Mouse (Mus musculus) limb, embryonic 10.5 days (tissue): ENCODE results near the gene Col4a2. TPM values are rescaled to one million over a fixed set of nuclear protein-coding genes. Genes with fewer than 3 reads are reported as not detected.

Experiments
- DNase-seq: peaks from one replicate; pipeline ENCODE4 v3.0.0-alpha.2; 2017; ENCODE audit warnings: low spot score
- H3K27ac ChIP-seq: fragments of 300-500 bp; sonication (generic); 2 replicates; pipeline ENCODE4 v1.5.1; 2016; ENCODE audit warnings: mild to moderate bottlenecking
- H3K27me3 ChIP-seq: fragments of 300-500 bp; sonication (generic); 2 replicates; pipeline ENCODE4 v1.6.1; 2016; ENCODE audit warnings: low read depth, mild to moderate bottlenecking; ENCODE audit not compliant: poor library complexity, severe bottlenecking
- H3K36me3 ChIP-seq: fragments of 300-500 bp; sonication (generic); 2 replicates; pipeline ENCODE4 v1.6.1; 2016; ENCODE audit warnings: mild to moderate bottlenecking, moderate library complexity
- H3K4me1 ChIP-seq: fragments of 300-500 bp; sonication (generic); 2 replicates; pipeline ENCODE4 v1.6.1; 2016
- H3K4me3 ChIP-seq: fragments of 300-500 bp; sonication (generic); 2 replicates; pipeline ENCODE4 v1.5.1; 2016; ENCODE audit warnings: mild to moderate bottlenecking, moderate library complexity
- H3K9me3 ChIP-seq: fragments of 300-500 bp; sonication (generic); replicated peaks from 2 replicates; pipeline ENCODE4 v1.6.1; 2016; ENCODE audit warnings: mild to moderate bottlenecking
- WGBS: fragments of 180-500 bp; shearing (Covaris S2); methylation state at CpG from one replicate; pipeline ENCODE4 v1.1.7; 2016; 5-methylcytosine and 5-hydroxymethylcytosine counted together
- polyA plus RNA-seq: library from polyadenylated mRNA; unstranded; fragments of >200 nt; fragmentation: Nextera tagmentation; extraction: Ambion mirVana; gene quantifications from 2 replicates; pipeline ENCODE4 v1.2.1, GENCODE M21; 2016

The Col4a2 gene
- polyA plus RNA-seq, 1 experiment from 2014 or later: 53.0 TPM

DNA sequence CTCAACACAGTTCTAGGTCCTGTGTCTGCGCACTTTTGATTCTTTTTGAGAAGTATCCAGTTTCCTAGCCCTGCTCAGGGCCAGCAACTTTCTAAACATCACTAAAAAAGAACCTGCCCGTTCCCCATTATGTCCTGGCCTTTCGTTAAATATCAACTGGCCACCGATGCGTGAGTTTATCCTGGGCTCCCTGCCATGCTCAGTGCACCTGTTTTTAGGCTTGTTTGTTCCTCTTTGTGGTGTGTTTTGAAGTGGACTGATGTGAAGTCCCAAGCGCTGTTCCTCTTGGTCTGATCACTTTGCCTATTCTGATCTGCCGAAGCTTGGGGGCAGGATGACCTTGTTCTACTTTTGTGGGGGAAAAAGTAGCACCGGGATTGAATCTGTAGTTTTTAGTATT is 158.7 kb downstream of the Col4a2 start:
- no peak for DNase-seq
- Histone ChIP-seq H3K36me3 (no peaks in the 10 kb centered on the region), H3K9me3 (no peaks in the 10 kb centered on the region), H3K4me3 (no peak overlapping the region), H3K4me1 (peaks cover 37% of the 10 kb centered on the region), H3K27me3 (peaks cover 46% of the 10 kb centered on the region), H3K27ac (no peak overlapping the region)
- 61% methylated on average over 8 of the region's 8 CpGs for WGBS

DNA sequence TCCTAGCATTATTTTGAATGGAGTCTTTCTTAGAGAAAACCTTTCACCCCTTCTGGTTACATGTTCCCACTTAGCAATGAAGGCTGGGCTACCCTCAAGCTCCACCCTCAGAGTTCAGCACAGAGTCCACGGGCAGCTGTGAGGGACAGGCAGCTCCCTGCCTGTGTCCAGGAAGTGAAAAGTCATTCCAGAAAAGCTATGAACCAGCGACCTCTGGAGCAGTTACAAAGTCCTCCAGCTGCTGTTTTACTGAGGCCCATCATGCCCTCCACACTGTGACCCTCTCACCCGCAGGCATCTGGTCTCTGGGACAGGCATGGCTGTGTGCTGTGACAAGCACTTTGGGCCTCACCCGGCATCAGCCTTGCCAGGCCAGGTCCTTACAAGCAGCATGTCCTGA is 160.5 kb downstream of the Col4a2 start:
- peaks cover 52% of the 10 kb centered on the region for H3K4me1 ChIP-seq
- no peaks in the 10 kb centered on the region for H3K9me3 ChIP-seq
- peak overlapping the region; percentile 2; the same call in 1 of the 2 replicates for H3K27ac ChIP-seq
- peaks cover 63% of the 10 kb centered on the region for H3K27me3 ChIP-seq
- 20% methylated on average over 4 of the region's 4 CpGs for WGBS
- H3K36me3 ChIP-seq: no peaks in the 10 kb centered on the region
- no peak for DNase-seq
- H3K4me3 ChIP-seq: no peak overlapping the region

DNA sequence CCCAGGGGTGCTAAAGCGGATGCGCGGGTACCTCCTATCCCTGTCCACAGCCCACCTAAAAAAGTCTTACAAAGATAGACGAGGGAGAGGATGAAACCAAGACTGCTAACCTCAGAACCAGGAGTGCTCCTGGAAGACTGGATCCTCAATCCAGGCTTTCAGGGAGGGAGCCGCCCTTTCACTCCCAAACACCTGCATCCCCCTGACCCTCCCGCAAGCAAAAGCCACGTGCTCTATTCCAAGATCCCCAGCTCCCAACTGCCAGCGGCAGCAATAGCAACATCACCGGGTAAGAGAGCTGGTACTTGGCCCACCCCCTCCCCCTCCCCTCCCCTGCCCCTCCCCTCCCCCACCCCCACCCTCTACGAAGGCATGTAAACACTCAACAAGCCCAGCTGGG is 162.8 kb downstream of the Col4a2 start:
- Histone ChIP-seq H3K36me3 (no peaks in the 10 kb centered on the region), H3K4me1 (peaks cover 61% of the 10 kb centered on the region), H3K9me3 (no peaks in the 10 kb centered on the region), H3K4me3 (no peak overlapping the region), H3K27ac (no peak overlapping the region), H3K27me3 (peaks cover 84% of the 10 kb centered on the region)
- WGBS: 3% methylated on average over 9 of the region's 10 CpGs
- DNase-seq: no peak

DNA sequence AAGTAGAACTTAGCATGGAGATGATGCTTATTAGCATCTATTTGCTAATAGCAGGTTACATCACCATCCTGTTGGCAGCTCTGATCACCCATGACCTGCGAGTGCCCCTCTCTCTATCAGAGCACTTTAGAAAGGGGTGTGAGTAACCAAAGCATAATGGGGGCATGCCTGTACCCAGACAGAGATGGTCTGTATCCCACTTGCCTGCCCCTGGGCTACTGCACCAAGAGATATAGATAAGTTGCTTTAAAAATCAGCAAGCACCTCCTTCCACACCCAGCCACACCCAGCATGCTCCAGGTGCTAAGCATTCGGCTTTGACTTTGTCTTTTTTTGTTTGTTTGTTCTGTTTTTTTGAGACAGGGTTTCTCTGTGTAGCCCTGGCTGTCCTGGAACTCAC is 163.3 kb downstream of the Col4a2 start:
- 2% methylated on average over 2 of the region's 2 CpGs for WGBS
- DNase-seq: no peak
- no peaks in the 10 kb centered on the region for H3K36me3 ChIP-seq
- H3K4me3 ChIP-seq: 0 out of 2 replicates have a peak overlapping the region, but pooled peaks have one; percentile 62
- H3K27me3 ChIP-seq: peaks cover 84% of the 10 kb centered on the region
- peaks cover 62% of the 10 kb centered on the region for H3K4me1 ChIP-seq
- H3K27ac ChIP-seq: no peak overlapping the region
- no peaks in the 10 kb centered on the region for H3K9me3 ChIP-seq

DNA sequence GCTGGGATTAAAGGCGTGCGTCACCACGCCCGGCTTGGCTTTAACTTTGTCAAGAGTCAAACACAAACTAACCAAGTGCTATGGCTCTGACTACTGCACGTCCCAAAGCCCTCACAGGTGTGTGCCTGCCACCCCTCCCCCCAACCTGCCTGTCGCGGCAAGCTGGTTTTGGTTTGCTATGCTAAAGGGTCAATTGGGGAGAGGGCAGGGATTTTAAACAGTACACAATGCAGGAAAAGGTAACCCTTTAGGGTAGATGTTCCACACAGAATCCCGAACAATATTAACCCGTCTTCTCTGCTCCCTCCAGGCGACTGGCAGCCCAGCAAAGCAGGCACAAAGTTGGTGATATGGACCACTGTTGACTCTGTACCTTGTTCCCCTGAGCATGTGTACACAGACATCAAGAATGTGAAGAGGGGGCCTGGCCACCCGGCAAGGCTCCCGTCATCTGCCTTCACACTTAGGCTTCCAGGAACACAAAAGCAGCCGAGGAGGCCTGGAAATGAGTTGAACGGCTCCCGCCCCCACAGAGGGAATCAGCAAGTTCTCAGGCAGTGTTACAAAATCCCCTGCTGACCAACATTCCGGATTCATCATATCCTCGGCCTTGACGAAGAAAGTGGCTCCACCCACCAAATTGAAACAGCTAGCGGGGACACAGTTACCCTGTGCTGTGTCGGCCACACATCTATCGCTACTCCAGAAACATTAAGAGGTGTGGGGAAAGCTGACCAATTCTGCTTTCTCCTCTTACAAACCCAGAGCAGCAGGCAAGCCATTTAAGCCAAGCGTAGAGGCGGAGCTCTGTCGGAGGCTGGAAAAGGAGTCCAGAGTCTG is 164.0 kb downstream of the Col4a2 start:
- 0 out of 2 replicates have a peak overlapping the region, but pooled peaks have one; percentile 19 for H3K27ac ChIP-seq
- WGBS: 2% methylated on average over 24 of the region's 24 CpGs
- peaks cover 63% of the 10 kb centered on the region for H3K4me1 ChIP-seq
- H3K9me3 ChIP-seq: no peaks in the 10 kb centered on the region
- H3K4me3 ChIP-seq: peak overlapping the region; percentile 62
- H3K36me3 ChIP-seq: no peaks in the 10 kb centered on the region
- peak; percentile 63 for DNase-seq
- peaks cover 84% of the 10 kb centered on the region for H3K27me3 ChIP-seq

DNA sequence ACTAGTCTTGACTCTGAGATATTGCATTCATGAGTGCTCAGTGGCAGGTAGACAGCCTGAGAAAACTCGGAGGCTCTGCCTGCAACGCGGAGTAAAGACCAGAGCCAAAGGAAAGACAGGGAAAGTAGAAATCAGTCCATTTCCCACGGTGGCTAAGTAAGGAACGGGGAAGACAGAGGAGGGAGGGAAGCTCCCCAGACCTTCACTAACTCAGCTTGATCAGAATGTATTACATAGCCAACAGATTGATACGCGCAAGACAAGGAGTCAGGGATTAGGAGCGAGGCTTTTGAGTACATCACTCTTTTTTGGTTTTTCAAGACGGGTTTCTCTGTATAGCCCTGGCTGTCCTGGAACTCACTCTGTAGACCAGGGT is 164.6 kb downstream of the Col4a2 start:
- DNase-seq: no peak
- Histone ChIP-seq H3K36me3 (no peaks in the 10 kb centered on the region), H3K4me3 (peak overlapping the region; percentile 62), H3K9me3 (no peaks in the 10 kb centered on the region), H3K27me3 (peaks cover 90% of the 10 kb centered on the region), H3K4me1 (peaks cover 63% of the 10 kb centered on the region), H3K27ac (no peak overlapping the region)
- 3% methylated on average over 9 of the region's 9 CpGs for WGBS

DNA sequence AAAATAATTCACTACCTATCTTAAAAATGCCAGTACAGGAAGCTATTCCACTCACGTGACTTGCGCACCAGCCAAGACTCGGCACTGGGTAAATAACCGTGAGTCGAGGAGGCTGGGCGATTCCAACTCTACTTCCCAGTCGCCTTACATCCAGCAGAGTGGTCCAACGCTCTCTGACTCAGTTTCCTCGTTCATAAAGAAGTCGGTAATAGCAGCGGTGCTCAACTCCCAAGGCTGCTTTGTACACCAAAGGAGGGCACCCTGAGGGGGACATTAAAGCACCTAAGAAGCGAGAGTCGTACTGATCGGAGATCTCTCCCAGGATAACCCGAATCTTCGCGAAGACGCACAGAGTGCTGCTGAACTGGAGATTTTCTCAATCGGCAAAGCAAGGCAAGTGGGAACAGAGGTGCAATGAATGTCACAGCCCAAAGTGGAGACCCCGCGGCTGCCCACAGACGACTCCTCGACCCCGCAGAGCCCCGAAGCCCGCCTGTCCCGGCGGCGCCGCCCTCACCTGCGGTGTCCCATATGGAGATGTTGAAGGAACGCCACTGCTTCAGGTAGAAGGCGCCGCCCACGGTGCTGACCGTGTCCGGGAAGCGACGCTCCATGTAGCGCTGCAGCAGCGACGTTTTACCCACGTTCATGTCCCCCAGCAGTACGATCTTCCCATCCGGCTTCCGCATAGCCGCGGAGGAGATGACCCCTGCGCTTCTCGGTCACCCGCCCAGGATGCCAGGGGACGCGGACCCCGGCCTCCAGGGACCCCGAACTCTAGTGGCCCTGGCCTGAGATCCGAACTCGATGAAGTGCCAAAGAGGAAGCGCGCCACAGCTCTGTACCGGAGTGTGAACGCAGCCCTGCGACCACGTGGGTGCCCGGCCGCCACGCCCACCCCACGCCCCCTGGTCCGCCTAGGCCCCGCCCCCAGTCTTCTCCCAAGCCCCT is 165.5 kb downstream of the Col4a2 start, which contains the start of gene Rab20:
Gene Rab20, minus strand, starts transcription at position 900 of the 951 bp plus-strand sequence.
- Histone ChIP-seq H3K4me3 (peak within 1 kb of the TSS; percentile 62), H3K27ac (0 out of 2 replicates have a peak within 1 kb of the TSS, but pooled peaks have one; percentile 42), H3K27me3 (peaks cover 99% of the 10 kb centered on the region), H3K36me3 (no peaks in the 10 kb centered on the region), H3K4me1 (peaks cover 60% of the 10 kb centered on the region), H3K9me3 (no peaks in the 10 kb centered on the region)
- DNase-seq: peak; percentile 89
- whole genome bisulfite sequencing: under 1% methylated on average over 69 of the region's 69 CpGs

DNA sequence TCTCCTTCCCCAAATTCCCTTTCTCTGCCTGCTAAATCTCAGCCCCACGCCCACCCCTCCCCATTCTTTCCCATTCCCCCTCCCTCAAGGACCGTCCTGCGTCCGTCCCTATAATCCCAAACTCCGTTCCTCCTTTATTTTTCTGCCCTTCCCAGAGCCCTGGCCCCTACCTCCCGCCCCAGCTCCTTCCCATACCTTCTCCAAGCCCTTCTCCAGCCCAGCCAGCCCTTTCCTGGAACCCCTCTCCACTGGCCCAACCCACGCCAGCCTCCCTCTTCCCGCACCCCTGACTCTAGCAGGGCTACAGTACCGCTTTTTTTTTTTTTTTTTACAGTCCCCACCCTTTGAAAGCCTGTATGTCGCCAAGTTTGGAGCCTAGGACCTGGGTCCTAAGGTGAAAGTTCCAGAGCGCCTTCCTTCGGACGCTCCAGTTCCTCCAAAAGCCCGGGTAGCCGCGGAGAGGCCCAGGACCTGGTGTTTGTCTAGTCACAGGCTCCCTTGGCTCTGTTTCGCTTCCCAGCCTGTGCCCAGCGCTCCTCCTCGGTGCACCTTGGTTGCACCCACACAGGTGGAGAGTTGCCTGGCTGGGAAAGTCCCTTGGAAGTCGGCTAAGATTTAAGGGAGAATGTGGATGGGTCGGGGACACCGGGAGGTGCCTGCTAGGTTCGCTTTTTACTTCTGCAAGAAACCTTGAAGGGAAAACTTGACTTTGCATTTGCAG is 166.4 kb downstream of the Col4a2 start:
- peaks cover 51% of the 10 kb centered on the region for H3K4me1 ChIP-seq
- peaks cover 97% of the 10 kb centered on the region for H3K27me3 ChIP-seq
- no peaks in the 10 kb centered on the region for H3K36me3 ChIP-seq
- H3K4me3 ChIP-seq: peak overlapping the region; percentile 62
- H3K27ac ChIP-seq: no peak overlapping the region
- DNase-seq: peak; percentile 45
- no peaks in the 10 kb centered on the region for H3K9me3 ChIP-seq
- WGBS: 1% methylated on average over 23 of the region's 23 CpGs

DNA sequence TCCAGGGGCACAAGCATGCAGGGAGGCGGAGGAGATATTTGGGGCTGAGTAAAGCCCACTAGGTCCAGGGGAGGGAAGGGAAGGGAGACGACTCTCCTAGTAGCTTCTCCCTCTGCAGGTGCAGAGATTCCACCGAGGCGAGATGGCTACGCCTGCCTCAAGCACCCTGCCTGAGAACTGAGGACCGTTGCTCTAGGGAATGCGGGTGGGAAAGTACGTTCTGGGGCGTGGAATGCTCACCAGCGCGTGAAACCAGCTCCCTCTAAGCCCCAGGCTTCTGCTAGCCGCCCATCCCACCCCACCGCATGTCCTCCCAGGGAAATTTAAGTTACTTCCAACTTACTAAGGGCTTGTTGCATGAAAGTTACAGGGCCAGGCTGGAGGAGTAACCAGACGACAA is 167.0 kb downstream of the Col4a2 start:
- WGBS: 1% methylated on average over 14 of the region's 14 CpGs
- H3K27me3 ChIP-seq: peaks cover 91% of the 10 kb centered on the region
- no peak overlapping the region for H3K27ac ChIP-seq
- DNase-seq: no peak
- peak overlapping the region; percentile 62; the same call in 1 of the 2 replicates for H3K4me3 ChIP-seq
- no peaks in the 10 kb centered on the region for H3K9me3 ChIP-seq
- H3K36me3 ChIP-seq: no peaks in the 10 kb centered on the region
- H3K4me1 ChIP-seq: peaks cover 51% of the 10 kb centered on the region

DNA sequence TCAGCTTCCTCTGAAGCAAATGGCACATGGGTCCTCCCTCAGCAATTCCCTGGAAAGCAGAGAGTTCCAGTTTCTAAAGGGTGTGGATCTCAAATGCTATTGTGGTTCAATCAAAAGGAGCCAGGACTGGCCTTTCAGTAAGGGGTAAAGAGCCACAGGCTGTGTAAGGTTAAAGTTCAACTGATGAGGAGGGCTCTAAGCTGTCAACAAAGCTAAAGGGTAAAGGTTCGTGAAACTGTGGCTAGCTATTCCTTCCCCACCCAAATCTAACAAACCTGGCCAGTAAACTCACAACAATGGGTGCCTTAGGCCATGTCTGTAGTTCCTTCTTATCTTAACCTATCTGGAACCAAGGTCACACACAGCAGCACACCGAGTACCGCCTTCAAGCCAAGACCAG is 169.3 kb downstream of the Col4a2 start:
- no peak overlapping the region for H3K27ac ChIP-seq
- H3K4me3 ChIP-seq: no peak overlapping the region
- no peak for DNase-seq
- WGBS: 84% methylated on average over 3 of the region's 3 CpGs
- no peaks in the 10 kb centered on the region for H3K9me3 ChIP-seq
- H3K36me3 ChIP-seq: no peaks in the 10 kb centered on the region
- peaks cover 32% of the 10 kb centered on the region for H3K4me1 ChIP-seq
- peaks cover 69% of the 10 kb centered on the region for H3K27me3 ChIP-seq

DNA sequence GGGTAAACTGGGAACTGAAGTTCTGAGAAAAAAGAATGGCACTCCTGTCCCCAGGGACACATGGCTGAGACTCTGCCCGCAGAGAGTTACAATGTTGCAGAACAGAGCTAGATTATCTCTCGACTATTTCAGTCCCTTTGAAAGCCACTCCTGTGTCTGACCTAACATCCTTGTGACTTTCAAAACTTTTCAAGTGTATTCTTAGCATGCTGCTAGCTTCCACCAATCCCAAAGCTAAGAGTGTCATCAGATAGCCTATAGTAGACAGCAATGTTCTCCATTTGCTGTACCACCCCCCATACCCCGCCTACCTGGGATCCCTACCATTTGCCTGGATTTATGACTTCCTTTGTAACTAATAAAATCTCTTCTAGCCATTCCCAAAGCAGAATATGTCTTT is 169.9 kb downstream of the Col4a2 start:
- 72% methylated on average over 3 of the region's 3 CpGs for WGBS
- Histone ChIP-seq H3K4me3 (no peak overlapping the region), H3K27ac (no peak overlapping the region), H3K4me1 (peaks cover 28% of the 10 kb centered on the region), H3K36me3 (no peaks in the 10 kb centered on the region), H3K9me3 (no peaks in the 10 kb centered on the region), H3K27me3 (peaks cover 65% of the 10 kb centered on the region)
- DNase-seq: no peak

DNA sequence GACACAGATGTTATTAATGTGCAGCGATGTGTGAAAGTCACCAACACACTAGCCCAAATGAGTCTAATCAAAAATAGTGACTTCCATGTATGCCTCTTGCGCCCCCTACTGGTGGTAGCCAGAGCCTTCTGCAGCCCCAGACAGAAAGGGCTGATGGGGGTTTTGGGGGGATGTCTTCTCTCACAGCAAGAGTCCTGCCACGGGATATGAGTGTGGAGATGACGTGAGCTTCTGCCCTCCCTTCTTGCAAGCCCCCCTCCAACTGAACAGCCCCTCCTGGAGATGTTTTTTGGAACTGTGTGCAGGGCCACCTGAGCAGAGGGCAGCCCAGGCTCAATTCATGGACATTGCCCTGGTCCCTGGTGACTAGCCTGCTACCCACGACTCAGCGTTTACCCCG is 173.5 kb downstream of the Col4a2 start:
- peak; percentile 86 for DNase-seq
- no peaks in the 10 kb centered on the region for H3K36me3 ChIP-seq

More for the DNA sequence above, 173.5 kb downstream of the Col4a2 start:
- Histone ChIP-seq H3K9me3 (no peaks in the 10 kb centered on the region), H3K4me3 (no peak overlapping the region), H3K27me3 (peaks cover 53% of the 10 kb centered on the region), H3K27ac (no peak overlapping the region), H3K4me1 (0 out of 2 replicates have a peak, but pooled peaks cover 7% of the 10 kb centered on the region)
- 30% methylated on average over 7 of the region's 7 CpGs for WGBS
